Mouse (Mus musculus): ENCODE results near the gene Qars. TPM values are rescaled to one million over a fixed set of nuclear protein-coding genes. Genes with fewer than 3 reads are reported as not detected.
A peak's percentile ranks its signal among the peaks of the same experiment; 100 is the strongest.

Gene Qars
- total RNA-seq, 1 experiment from 2014 or later, result 129 TPM

GRCm38 (mm10) chr9:108484021-108484420 is 23.5 kb upstream of the Qars start:
- ATAC-seq (replicated peaks; ENCODE audit: insufficient number of reproducible peaks, low FRiP score, low TSS enrichment, poor library complexity, severe bottlenecking), result no peak

DNA sequence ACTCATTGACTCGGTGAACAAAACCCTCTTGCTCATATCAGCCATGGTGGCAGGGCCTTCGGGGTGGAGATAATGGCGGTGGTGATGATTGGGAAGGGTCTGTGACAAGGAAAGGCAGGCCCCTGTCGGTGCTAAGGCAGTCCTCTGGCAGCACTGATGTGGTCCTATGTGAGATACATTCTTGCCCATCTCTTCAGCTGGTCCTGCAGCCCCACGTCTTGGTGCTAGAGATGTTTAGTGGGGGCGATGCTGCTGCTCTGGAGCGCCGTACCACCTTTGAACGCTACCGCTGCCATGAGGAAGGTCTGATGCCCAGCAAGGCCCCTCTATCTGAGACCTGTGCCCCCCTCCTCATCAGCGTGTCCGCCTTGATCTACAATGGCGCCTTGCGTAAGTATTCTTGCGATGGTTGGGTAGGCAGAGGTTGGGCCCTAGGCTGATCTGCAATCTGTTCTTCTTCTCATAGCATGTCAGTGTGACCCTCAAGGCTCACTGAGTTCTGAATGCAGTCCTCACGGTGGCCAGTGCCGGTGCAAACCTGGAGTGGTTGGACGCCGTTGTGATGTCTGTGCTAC is 22.1 kb upstream of the Qars start:
- ATAC-seq (replicated peaks; ENCODE audit: insufficient number of reproducible peaks, low FRiP score, low TSS enrichment, poor library complexity, severe bottlenecking), result no peak

- no peak for ATAC-seq (replicated peaks; ENCODE audit: insufficient number of reproducible peaks, low FRiP score, low TSS enrichment, poor library complexity, severe bottlenecking)
Observed at GRCm38 (mm10) chr9:108486973-108487530, 20.5 kb upstream of the Qars start.

DNA sequence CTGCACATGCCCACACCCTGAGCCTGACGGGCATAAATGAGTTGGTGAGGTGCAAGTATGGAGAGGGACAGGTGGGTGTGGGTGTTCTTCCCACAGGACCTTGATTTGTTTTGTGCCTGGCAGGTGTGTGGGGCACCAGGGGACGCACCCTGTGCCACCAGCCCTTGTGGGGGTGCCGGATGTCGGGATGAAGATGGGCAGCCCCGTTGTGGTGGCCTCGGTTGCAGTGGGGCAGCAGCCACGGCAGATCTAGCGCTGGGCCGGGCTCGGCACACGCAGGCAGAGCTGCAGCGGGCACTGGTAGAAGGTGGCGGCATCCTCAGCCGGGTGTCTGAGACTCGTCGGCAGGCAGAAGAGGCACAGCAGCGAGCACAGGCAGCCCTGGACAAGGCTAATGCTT is 19.1 kb upstream of the Qars start:
- ATAC-seq (replicated peaks; ENCODE audit: insufficient number of reproducible peaks, low FRiP score, low TSS enrichment, poor library complexity, severe bottlenecking), result no peak

- ATAC-seq (replicated peaks; ENCODE audit: insufficient number of reproducible peaks, low FRiP score, low TSS enrichment, poor library complexity, severe bottlenecking), result no peak
Observed at GRCm38 (mm10) chr9:108489215-108489614, 18.3 kb upstream of the Qars start.

- ATAC-seq (replicated peaks; ENCODE audit: insufficient number of reproducible peaks, low FRiP score, low TSS enrichment, poor library complexity, severe bottlenecking), result no peak; the same call in 1 of the 2 replicates
Observed at GRCm38 (mm10) chr9:108489702-108490558, 17.6 kb upstream of the Qars start.

GRCm38 (mm10) chr9:108490559-108491285 is 16.8 kb upstream of the Qars start, which contains the start of gene Usp19:
Usp19 (plus strand) TSS chr9:108490602.
- ATAC-seq (replicated peaks; ENCODE audit: insufficient number of reproducible peaks, low FRiP score, low TSS enrichment, poor library complexity, severe bottlenecking), result peak; percentile 84

DNA sequence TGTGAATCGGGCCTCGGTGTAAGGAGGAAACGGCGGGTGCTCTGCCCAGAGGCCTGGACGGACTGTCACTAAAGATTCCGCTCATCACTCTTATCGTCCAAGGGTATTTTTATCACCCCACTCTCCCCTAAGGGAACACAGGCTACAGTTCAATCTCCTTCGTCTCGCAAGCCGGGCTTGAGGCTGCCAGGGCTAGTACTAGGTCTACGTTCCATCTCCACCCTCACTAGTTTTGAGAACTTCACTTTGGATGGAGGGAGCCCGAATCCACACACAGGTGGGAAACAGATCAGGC is 16.3 kb upstream of the Qars start:
- no peak for ATAC-seq (replicated peaks; ENCODE audit: insufficient number of reproducible peaks, low FRiP score, low TSS enrichment, poor library complexity, severe bottlenecking)

DNA sequence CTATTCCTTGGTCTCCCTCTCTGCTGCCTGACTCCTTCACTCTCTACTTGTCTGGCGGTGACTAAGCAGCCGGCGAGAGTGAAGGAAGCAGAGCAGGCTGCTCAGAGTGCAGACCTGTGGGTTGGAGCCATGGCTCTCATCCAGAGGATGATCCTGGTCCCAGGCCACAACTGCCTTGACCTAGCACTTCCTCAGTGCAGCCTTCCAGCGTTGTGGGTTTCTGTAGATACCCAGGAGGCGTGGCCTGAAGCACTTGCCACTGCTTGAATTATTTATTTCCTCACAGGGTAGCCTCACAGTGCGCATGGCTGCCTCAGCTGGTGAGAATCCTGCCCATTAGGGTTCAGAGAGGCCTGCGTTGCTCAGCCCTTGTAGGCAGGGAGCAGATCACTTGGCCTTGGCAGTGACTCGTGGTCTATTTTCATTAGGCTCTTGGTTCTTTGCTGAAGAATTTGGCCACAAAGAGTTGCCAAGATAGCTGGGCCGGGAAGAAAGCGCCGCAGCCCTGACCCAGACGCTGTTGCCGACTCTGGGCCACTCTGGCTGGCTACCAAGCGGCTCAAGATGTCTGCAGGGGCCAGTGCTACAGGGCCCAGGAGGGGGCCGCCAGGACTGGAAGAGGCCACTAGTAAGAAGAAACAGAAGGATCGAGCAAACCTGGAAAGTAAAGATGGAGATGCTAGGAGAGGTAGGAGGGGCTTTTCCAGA is 15.3 kb upstream of the Qars start:
- ATAC-seq (replicated peaks; ENCODE audit: insufficient number of reproducible peaks, low FRiP score, low TSS enrichment, poor library complexity, severe bottlenecking), result no peak

GRCm38 (mm10) chr9:108493246-108493645 is 14.3 kb upstream of the Qars start:
- no peak for ATAC-seq (replicated peaks; ENCODE audit: insufficient number of reproducible peaks, low FRiP score, low TSS enrichment, poor library complexity, severe bottlenecking)

DNA sequence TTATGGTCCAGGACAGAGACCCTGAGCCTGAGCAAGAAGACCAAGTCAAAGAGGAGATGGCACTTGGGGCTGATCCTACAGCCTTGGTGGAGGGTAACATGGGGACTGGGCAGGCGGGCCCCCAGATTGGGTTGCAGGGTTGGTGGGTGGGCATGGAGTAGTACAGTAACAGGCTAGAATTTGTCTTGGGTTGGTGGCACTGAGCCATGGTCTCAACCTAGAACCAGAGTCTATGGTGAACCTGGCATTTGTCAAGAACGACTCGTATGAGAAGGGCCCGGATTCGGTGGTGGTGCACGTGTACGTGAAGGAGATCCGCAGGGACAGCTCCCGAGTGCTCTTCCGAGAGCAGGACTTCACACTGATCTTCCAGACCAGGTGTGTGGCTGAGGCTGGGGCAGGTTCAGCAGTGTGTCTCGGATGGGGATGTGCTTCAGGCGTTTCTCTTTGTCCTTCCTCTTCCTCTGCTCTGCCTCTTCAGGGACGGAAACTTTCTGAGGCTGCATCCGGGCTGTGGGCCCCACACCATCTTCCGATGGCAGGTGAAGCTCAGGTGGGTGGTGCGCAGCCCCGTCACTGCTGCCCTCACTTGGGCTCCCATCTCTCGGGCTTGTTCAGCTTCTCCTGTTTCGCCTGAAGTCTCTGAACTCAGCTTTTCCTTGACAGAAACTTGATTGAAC is 13.2 kb upstream of the Qars start:
- ATAC-seq (replicated peaks; ENCODE audit: insufficient number of reproducible peaks, low FRiP score, low TSS enrichment, poor library complexity, severe bottlenecking), result no peak

- ATAC-seq (replicated peaks; ENCODE audit: insufficient number of reproducible peaks, low FRiP score, low TSS enrichment, poor library complexity, severe bottlenecking), result no peak
Observed at GRCm38 (mm10) chr9:108494905-108495304, 12.6 kb upstream of the Qars start.

GRCm38 (mm10) chr9:108499231-108499630 is 8.3 kb upstream of the Qars start:
- ATAC-seq (replicated peaks; ENCODE audit: insufficient number of reproducible peaks, low FRiP score, low TSS enrichment, poor library complexity, severe bottlenecking), result no peak

DNA sequence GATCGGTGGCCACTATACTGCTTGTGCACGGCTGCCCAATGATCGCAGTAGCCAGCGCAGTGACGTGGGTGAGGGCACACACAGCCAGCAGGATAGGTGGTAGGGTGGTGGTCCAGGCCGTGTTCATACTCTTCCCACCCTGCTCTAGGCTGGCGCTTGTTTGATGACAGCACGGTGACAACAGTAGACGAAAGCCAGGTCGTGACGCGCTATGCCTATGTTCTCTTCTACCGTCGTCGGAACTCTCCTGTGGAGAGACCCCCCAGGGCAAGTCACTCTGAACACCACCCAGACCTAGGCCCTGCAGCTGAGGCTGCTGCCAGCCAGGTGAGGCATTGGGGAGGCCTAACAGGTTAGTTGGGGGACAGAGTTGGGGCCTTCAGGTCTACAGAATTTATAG is 7.6 kb upstream of the Qars start:
- ATAC-seq (replicated peaks; ENCODE audit: insufficient number of reproducible peaks, low FRiP score, low TSS enrichment, poor library complexity, severe bottlenecking), result no peak

GRCm38 (mm10) chr9:108506901-108507300 is 605 bp upstream of the Qars start:
- no peak for ATAC-seq (replicated peaks; ENCODE audit: insufficient number of reproducible peaks, low FRiP score, low TSS enrichment, poor library complexity, severe bottlenecking)

- no peak for ATAC-seq (replicated peaks; ENCODE audit: insufficient number of reproducible peaks, low FRiP score, low TSS enrichment, poor library complexity, severe bottlenecking)
Observed at GRCm38 (mm10) chr9:108508776-108509175, 1.3 kb downstream of the Qars start.

- ATAC-seq (replicated peaks; ENCODE audit: insufficient number of reproducible peaks, low FRiP score, low TSS enrichment, poor library complexity, severe bottlenecking), result peak; percentile 92
Observed at GRCm38 (mm10) chr9:108516380-108517251, 9.1 kb downstream of the Qars start, which contains the start of gene Qrich1. Qrich1 (plus strand) TSS chr9:108516806.

Measured in monocyte, adult 5-6 weeks (primary cell).